Mouse (Mus musculus) stomach, postnatal 0 days (tissue): Measurements from ENCODE around the gene Slc38a4. TPM values are rescaled to one million over a fixed set of nuclear protein-coding genes. Genes with fewer than 3 reads are reported as not detected.

ENCODE experiments used
- ATAC-seq: fragments of 200-750 bp; cut with Nextera tagmentation; 2 replicates; pipeline ENCODE4 v1.8.0; 2017; ENCODE audit not compliant: low FRiP score, low TSS enrichment
- DNase-seq: peaks from one replicate; pipeline ENCODE4 v3.0.0-alpha.2; 2016; ENCODE audit warnings: low spot score
- H3K27ac ChIP-seq: fragments of 300-500 bp; sonication (generic); replicated peaks from 2 replicates; pipeline ENCODE4 v1.5.1; 2014; ENCODE audit warnings: mild to moderate bottlenecking, control low read depth
- H3K27me3 ChIP-seq: fragments of 300-500 bp; sonication (generic); 2 replicates; pipeline ENCODE4 v1.6.1; 2014; ENCODE audit warnings: low read length; ENCODE audit not compliant: control insufficient read depth, insufficient read depth
- H3K36me3 ChIP-seq: fragments of 300-500 bp; sonication (generic); 2 replicates; pipeline ENCODE4 v1.6.1; 2014; ENCODE audit warnings: low read length, mixed read lengths; ENCODE audit not compliant: control insufficient read depth, insufficient read depth
- H3K4me1 ChIP-seq: fragments of 300-500 bp; sonication (generic); replicated peaks from 2 replicates; pipeline ENCODE4 v1.6.1; 2014; ENCODE audit warnings: antibody characterized with exemption; ENCODE audit not compliant: control insufficient read depth, insufficient read depth
- H3K4me2 ChIP-seq: fragments of 300-500 bp; sonication (generic); replicated peaks from 2 replicates; pipeline ENCODE4 v1.6.1; 2014; ENCODE audit warnings: low read depth, mild to moderate bottlenecking, control low read depth, moderate library complexity
- H3K4me3 ChIP-seq: fragments of 300-500 bp; sonication (generic); 2 replicates; pipeline ENCODE4 v1.5.1; 2014; ENCODE audit warnings: low read depth, low read length, control low read depth
- H3K9ac ChIP-seq: fragments of 300-500 bp; sonication (generic); 2 replicates; pipeline ENCODE4 v1.6.1; 2014; ENCODE audit warnings: mild to moderate bottlenecking, low read length, control low read depth, mixed read lengths
- H3K9me3 ChIP-seq: fragments of 300-500 bp; sonication (generic); 2 replicates; pipeline ENCODE4 v1.6.1; 2016; ENCODE audit warnings: low read length; ENCODE audit not compliant: control insufficient read depth
- CTCF ChIP-seq: IDR thresholded peaks from 2 replicates; pipeline ENCODE4 v1.5.1; 2016; ENCODE audit warnings: antibody characterized with exemption, low read depth, mild to moderate bottlenecking, moderate library complexity
- EP300 ChIP-seq: optimal IDR thresholded peaks from 2 replicates; pipeline ENCODE3; 2016; ENCODE audit warnings: antibody characterized with exemption
- WGBS: fragments of 180-500 bp; shearing (Covaris S2); extraction: QIAGEN DNeasy Blood & Tissue Kit; methylation state at CpG from one replicate; pipeline ENCODE4 v1.1.7; 2014; 5-methylcytosine and 5-hydroxymethylcytosine counted together
- polyA plus RNA-seq: library from polyadenylated mRNA; unstranded; fragments of >200 nt; fragmentation: Nextera tagmentation; extraction: Ambion mirVana; gene quantifications from 2 replicates; pipeline ENCODE4 v1.2.1, GENCODE M21; 2015

The Slc38a4 gene
- polyA plus RNA-seq, 1 experiment from 2014 or later: 10.8 TPM

GRCm38 (mm10) chr15:97060102-97060501, 4.3 kb upstream of the Slc38a4 start:
- DNase-seq (no peak), ATAC-seq (no peak)
- Histone ChIP-seq H3K4me3 (no peak overlapping the region), H3K4me2 (no peak overlapping the region), H3K27ac (no peak overlapping the region), H3K27me3 (no peaks in the 10 kb centered on the region), H3K36me3 (no peaks in the 10 kb centered on the region), H3K9me3 (no peaks in the 10 kb centered on the region), H3K4me1 (no peaks in the 10 kb centered on the region; the same call in 1 of the 2 replicates), H3K9ac (no peak overlapping the region)
- no peak for TF ChIP-seq EP300
- no peak for TF ChIP-seq CTCF
- WGBS: 73% methylated on average over 14 of the region's 14 CpGs

GRCm38 (mm10) chr15:97059071-97060041, 3.6 kb upstream of the Slc38a4 start:
- Histone ChIP-seq H3K9ac (no peak overlapping the region), H3K9me3 (peaks cover 3% of the 10 kb centered on the region; the same call in 1 of the 2 replicates), H3K4me2 (no peak overlapping the region), H3K27ac (no peak overlapping the region), H3K4me1 (no peaks in the 10 kb centered on the region; the same call in 1 of the 2 replicates), H3K36me3 (no peaks in the 10 kb centered on the region), H3K4me3 (no peak overlapping the region), H3K27me3 (no peaks in the 10 kb centered on the region)
- WGBS: 77% methylated on average over 24 of the region's 24 CpGs
- DNase-seq (no peak), ATAC-seq (no peak)
- no peak for TF ChIP-seq CTCF
- TF ChIP-seq EP300: no peak

- no peaks in the 10 kb centered on the region; the same call in 1 of the 2 replicates for H3K4me1 ChIP-seq
- DNase-seq: no peak
- peaks cover 3% of the 10 kb centered on the region; the same call in 1 of the 2 replicates for H3K9me3 ChIP-seq
- WGBS: 46% methylated on average over 31 of the region's 31 CpGs
- H3K4me3 ChIP-seq: peak overlapping the region; percentile 40
- peak overlapping the region; percentile 66 for H3K9ac ChIP-seq
- peak overlapping the region; percentile 58 for H3K27ac ChIP-seq
- no peaks in the 10 kb centered on the region for H3K36me3 ChIP-seq
- peak overlapping the region; percentile 54 for H3K4me2 ChIP-seq
- H3K27me3 ChIP-seq: no peaks in the 10 kb centered on the region
- TF ChIP-seq EP300: no peak
- TF ChIP-seq CTCF: no peak
- ATAC-seq: peak; percentile 39; the same call in 1 of the 2 replicates
Measured at GRCm38 (mm10) chr15:97054767-97055489, 828 bp downstream of the Slc38a4 start.

- 48% methylated on average over 15 of the region's 15 CpGs for WGBS
- H3K9ac ChIP-seq: peak overlapping the region; percentile 66
Measured at GRCm38 (mm10) chr15:97054131-97054530, 1.6 kb downstream of the Slc38a4 start.

GRCm38 (mm10) chr15:97050436-97050835, 5.3 kb downstream of the Slc38a4 start:
- peaks cover 3% of the 10 kb centered on the region; the same call in 1 of the 2 replicates for H3K9me3 ChIP-seq
- TF ChIP-seq CTCF: no peak
- no peak for TF ChIP-seq EP300

More at GRCm38 (mm10) chr15:97054131-97054530, 1.6 kb downstream of the Slc38a4 start:
- Histone ChIP-seq H3K27ac (peak overlapping the region; percentile 58), H3K27me3 (no peaks in the 10 kb centered on the region), H3K9me3 (peaks cover 3% of the 10 kb centered on the region; the same call in 1 of the 2 replicates), H3K4me3 (peak overlapping the region; percentile 40), H3K36me3 (no peaks in the 10 kb centered on the region), H3K4me2 (peak overlapping the region; percentile 54), H3K4me1 (no peaks in the 10 kb centered on the region)
- TF ChIP-seq EP300: no peak
- no peak for TF ChIP-seq CTCF
- no peak for ATAC-seq
- no peak for DNase-seq

More at GRCm38 (mm10) chr15:97050436-97050835, 5.3 kb downstream of the Slc38a4 start:
- no peaks in the 10 kb centered on the region for H3K4me1 ChIP-seq
- no peaks in the 10 kb centered on the region for H3K27me3 ChIP-seq
- ATAC-seq (no peak), DNase-seq (no peak)
- no peak overlapping the region for H3K4me3 ChIP-seq
- H3K4me2 ChIP-seq: no peak overlapping the region
- H3K27ac ChIP-seq: no peak overlapping the region
- no peak overlapping the region for H3K9ac ChIP-seq
- H3K36me3 ChIP-seq: no peaks in the 10 kb centered on the region
- 44% methylated on average over 12 of the region's 12 CpGs for whole genome bisulfite sequencing
